Mouse (Mus musculus): ENCODE measurements around the gene Vax2.

GRCm38 (mm10) chr6:83774126-83774525 is 63.1 kb downstream of the Vax2 start:
- TF ChIP-seq CTCF (IDR thresholded peaks at IDR 0.05; ENCODE audit: low read depth): no peak
- no peak for TF ChIP-seq EP300 (IDR thresholded peaks at IDR 0.05; ENCODE audit: low read depth)

All from heart, postnatal 0 days (tissue).